Mouse (Mus musculus): ENCODE results near the gene Pla2g3.

GRCm38 (mm10) chr11:3454506-3454905 lies 33.6 kb upstream of the Pla2g3 start:
- no peak for TF ChIP-seq CTCF (IDR thresholded peaks at IDR 0.05; ENCODE audit: low read depth, low read length)
- no peak for TF ChIP-seq POLR2A (IDR thresholded peaks at IDR 0.05; ENCODE audit: insufficient read depth, low read length)
